Mouse (Mus musculus): ENCODE measurements at regions not wholly inside any gene's neighbourhood (a gene's known extent, or its start where the extent isn't known, plus 50 kb on each side); places are given as distances from the start of the nearest gene placed in this dataset.
"Not testable (repeated sequence)": the region's sequence is repeated elsewhere in the genome, so short reads cannot be mapped to it uniquely, and the experiment has no call there.

DNA sequence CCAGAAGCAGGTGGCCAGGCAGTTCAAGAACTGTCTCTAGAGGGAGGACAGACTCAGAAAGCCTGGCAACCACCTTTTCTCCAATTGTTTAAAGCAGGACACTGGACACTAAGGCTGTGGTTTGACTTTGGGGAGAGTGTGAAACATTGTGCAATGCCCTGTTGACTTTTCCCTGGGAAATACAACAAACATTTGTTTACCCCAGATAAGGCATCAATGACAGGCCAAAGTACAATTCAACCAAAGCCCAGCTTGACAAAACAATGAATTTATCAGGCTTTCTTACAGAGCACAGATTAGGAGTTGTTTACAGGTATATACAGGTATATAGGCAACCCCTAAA lies 135.3 kb upstream of the Plxna2 start:
- Histone ChIP-seq H3K27ac (replicated peaks; ENCODE audit: low read depth, low read length) (no peak overlapping the region), H3K4me1 (ENCODE audit: control insufficient read depth, insufficient read depth, low read length) (no peaks in the 10 kb centered on the region), H3K36me3 (ENCODE audit: control insufficient read depth, insufficient read depth, low read length) (no peaks in the 10 kb centered on the region), H3K9me3 (ENCODE audit: control insufficient read depth, low read length) (no peaks in the 10 kb centered on the region), H3K9ac (replicated peaks; ENCODE audit: low read length) (no peak overlapping the region), H3K4me2 (ENCODE audit: low read length) (no peak overlapping the region), H3K27me3 (ENCODE audit: control insufficient read depth, insufficient read depth, low read length) (no peaks in the 10 kb centered on the region), H3K4me3 (replicated peaks; ENCODE audit: low read depth, low read length) (no peak overlapping the region)
- no peak for ATAC-seq (ENCODE audit: low FRiP score, low TSS enrichment)
- no peak for DNase-seq

DNA sequence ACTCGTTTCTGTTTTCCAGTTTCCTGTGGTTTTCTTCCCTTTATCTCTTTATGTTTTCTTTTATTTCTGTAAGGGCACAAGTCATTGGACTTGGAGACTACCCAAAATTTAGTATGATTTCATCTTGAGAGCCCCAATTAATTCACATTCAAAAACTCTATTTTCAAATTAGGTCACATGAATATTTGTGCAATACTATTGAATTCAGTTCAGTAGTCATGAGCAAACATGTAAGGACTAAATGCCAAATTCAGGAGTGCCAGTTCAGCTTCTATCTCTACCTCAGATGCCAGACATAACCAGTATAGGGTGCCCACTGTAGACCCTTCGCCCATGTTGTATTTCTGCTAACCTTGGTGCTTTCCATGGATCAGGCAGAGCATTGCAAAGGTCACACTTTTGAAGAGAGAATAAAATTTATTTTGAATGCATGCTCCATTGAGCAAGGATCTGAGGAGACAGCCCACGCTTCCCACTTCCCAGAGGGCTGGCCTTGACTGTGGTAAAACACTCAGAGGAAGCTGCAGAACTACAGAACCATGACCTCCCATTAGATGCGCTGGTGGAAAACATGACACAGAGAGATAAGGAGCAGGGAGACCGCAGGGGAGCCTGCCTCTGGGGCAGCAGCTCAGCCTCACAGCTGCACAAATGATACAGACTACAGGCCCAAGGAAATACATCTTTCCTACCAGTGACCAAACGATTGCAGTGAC lies 135.9 kb upstream of the Plxna2 start:
- no peaks in the 10 kb centered on the region for H3K9me3 ChIP-seq (ENCODE audit: control insufficient read depth, low read length)
- DNase-seq (no peak), ATAC-seq (ENCODE audit: low FRiP score, low TSS enrichment) (no peak)
- H3K27me3 ChIP-seq (ENCODE audit: control insufficient read depth, insufficient read depth, low read length): no peaks in the 10 kb centered on the region
- no peak overlapping the region for H3K4me2 ChIP-seq (ENCODE audit: low read length)
- WGBS: 69% methylated on average over 6 of the region's 6 CpGs
- no peaks in the 10 kb centered on the region for H3K4me1 ChIP-seq (ENCODE audit: control insufficient read depth, insufficient read depth, low read length)
- no peak overlapping the region for H3K27ac ChIP-seq (replicated peaks; ENCODE audit: low read depth, low read length)
- H3K9ac ChIP-seq (replicated peaks; ENCODE audit: low read length): no peak overlapping the region
- H3K36me3 ChIP-seq (ENCODE audit: control insufficient read depth, insufficient read depth, low read length): no peaks in the 10 kb centered on the region
- no peak overlapping the region for H3K4me3 ChIP-seq (replicated peaks; ENCODE audit: low read depth, low read length)

DNA sequence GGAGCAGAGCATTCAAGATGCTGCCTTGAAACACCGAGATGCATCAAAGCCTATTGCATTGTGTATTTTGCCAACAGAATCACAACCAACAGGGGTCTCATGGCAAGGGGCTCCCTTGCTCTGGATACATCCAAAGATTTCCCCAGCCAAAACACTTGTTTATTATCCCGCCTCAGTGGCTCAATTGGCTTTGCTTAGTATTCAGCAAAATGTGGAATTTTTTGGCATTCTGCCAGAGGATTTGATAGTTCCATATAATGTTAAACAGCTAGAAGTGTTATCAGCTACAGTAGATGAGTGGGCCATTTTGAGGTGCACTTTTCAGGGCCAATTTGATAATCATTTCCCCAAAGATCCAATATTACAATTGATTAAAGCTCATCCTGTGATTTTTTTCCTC lies 146.7 kb upstream of the Plxna2 start:
- H3K4me1 ChIP-seq (ENCODE audit: control insufficient read depth, insufficient read depth, low read length); H3K4me3 ChIP-seq (replicated peaks; ENCODE audit: low read depth, low read length): not testable (repeated sequence)
- peak; percentile 20 for DNase-seq

DNA sequence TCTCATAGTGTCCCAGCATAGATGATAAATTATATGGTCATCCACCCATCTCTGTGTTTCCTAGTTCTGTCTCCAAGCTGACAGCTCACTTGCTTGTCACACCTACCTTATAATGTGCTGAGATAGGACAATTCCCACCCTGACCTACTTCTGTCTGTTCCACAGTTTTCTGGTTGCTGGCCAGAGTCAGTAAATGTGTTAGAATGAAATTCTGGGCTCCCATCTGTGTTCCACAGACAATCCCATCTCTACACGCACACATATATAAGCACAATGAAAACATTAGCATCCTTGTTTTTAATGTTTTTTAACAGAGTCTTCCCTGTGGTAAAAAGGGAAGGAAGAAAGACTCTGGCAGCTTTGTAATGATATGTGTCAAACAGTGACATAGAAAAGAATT lies 165.5 kb upstream of the Plxna2 start:
- Histone ChIP-seq H3K9ac (replicated peaks; ENCODE audit: low read length) (no peak overlapping the region), H3K27ac (replicated peaks; ENCODE audit: low read depth, low read length) (no peak overlapping the region), H3K9me3 (ENCODE audit: control insufficient read depth, low read length) (no peaks in the 10 kb centered on the region), H3K4me3 (replicated peaks; ENCODE audit: low read depth, low read length) (no peak overlapping the region), H3K4me1 (ENCODE audit: control insufficient read depth, insufficient read depth, low read length) (no peaks in the 10 kb centered on the region), H3K27me3 (ENCODE audit: control insufficient read depth, insufficient read depth, low read length) (no peaks in the 10 kb centered on the region), H3K36me3 (ENCODE audit: control insufficient read depth, insufficient read depth, low read length) (no peaks in the 10 kb centered on the region), H3K4me2 (ENCODE audit: low read length) (no peak overlapping the region)
- DNase-seq: no peak
- 92% methylated on average over 1 of the region's 1 CpGs for WGBS
- no peak for ATAC-seq (ENCODE audit: low FRiP score, low TSS enrichment)

More for the DNA sequence above, 146.7 kb upstream of the Plxna2 start:
- WGBS: 94% methylated on average over 2 of the region's 2 CpGs
- not testable (repeated sequence) for ATAC-seq (ENCODE audit: low FRiP score, low TSS enrichment); H3K36me3 ChIP-seq (ENCODE audit: control insufficient read depth, insufficient read depth, low read length); H3K27me3 ChIP-seq (ENCODE audit: control insufficient read depth, insufficient read depth, low read length); H3K27ac ChIP-seq (replicated peaks; ENCODE audit: low read depth, low read length); H3K9ac ChIP-seq (replicated peaks; ENCODE audit: low read length); H3K4me2 ChIP-seq (ENCODE audit: low read length); H3K9me3 ChIP-seq (ENCODE audit: control insufficient read depth, low read length)

DNA sequence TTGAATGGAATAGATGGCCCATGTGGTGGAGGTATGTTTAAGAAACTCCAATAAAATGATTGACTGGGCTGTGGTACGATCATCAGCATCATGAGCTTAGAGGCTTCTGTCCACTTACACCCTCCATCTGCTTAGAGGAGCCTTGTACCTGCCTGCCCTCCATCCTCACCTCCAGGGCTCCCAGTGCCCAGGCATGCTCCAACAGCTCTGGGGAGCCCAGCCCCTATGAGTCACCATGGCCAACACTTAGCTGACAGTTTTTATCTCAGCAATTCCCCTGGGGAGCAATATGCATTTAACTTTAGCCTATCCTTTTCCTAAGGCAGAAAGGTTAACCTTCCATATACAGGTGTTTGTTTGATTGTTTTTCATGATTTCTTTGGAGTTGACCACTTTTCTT lies 174.3 kb upstream of the Plxna2 start:
- Histone ChIP-seq H3K36me3 (ENCODE audit: control insufficient read depth, insufficient read depth, low read length) (no peaks in the 10 kb centered on the region), H3K9ac (replicated peaks; ENCODE audit: low read length) (no peak overlapping the region), H3K27me3 (ENCODE audit: control insufficient read depth, insufficient read depth, low read length) (no peaks in the 10 kb centered on the region), H3K4me3 (replicated peaks; ENCODE audit: low read depth, low read length) (no peak overlapping the region), H3K4me1 (ENCODE audit: control insufficient read depth, insufficient read depth, low read length) (no peaks in the 10 kb centered on the region), H3K9me3 (ENCODE audit: control insufficient read depth, low read length) (no peaks in the 10 kb centered on the region), H3K4me2 (ENCODE audit: low read length) (no peak overlapping the region), H3K27ac (replicated peaks; ENCODE audit: low read depth, low read length) (no peak overlapping the region)
- WGBS: 91% methylated on average over 1 of the region's 1 CpGs
- DNase-seq: no peak
- no peak for ATAC-seq (ENCODE audit: low FRiP score, low TSS enrichment)

DNA sequence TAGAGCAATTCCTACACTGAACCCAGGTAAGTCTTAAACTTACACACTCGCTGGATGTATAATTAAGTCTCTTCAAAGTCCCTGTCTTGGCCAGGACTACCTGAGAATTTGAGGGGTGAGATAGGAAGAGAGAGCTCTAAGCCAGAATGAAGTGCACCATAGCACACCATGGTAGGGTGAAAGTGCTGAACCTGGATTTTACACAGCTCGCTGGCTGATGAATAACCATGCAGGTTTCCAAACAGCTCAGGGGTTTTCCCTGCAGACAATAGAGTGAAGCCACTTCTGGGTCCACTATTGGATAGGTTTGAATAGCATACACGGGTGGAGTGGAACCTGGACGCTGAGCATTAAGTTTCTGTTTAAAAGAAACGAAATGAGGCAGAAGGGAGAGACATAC lies 180.7 kb upstream of the Plxna2 start:
- Histone ChIP-seq H3K4me3 (replicated peaks; ENCODE audit: low read depth, low read length) (no peak overlapping the region), H3K9ac (replicated peaks; ENCODE audit: low read length) (no peak overlapping the region), H3K27ac (replicated peaks; ENCODE audit: low read depth, low read length) (no peak overlapping the region), H3K9me3 (ENCODE audit: control insufficient read depth, low read length) (no peaks in the 10 kb centered on the region), H3K36me3 (ENCODE audit: control insufficient read depth, insufficient read depth, low read length) (no peaks in the 10 kb centered on the region), H3K4me1 (ENCODE audit: control insufficient read depth, insufficient read depth, low read length) (no peaks in the 10 kb centered on the region), H3K27me3 (ENCODE audit: control insufficient read depth, insufficient read depth, low read length) (no peaks in the 10 kb centered on the region), H3K4me2 (ENCODE audit: low read length) (no peak overlapping the region)
- ATAC-seq (ENCODE audit: low FRiP score, low TSS enrichment) (no peak), DNase-seq (no peak)
- WGBS: 81% methylated on average over 5 of the region's 5 CpGs

DNA sequence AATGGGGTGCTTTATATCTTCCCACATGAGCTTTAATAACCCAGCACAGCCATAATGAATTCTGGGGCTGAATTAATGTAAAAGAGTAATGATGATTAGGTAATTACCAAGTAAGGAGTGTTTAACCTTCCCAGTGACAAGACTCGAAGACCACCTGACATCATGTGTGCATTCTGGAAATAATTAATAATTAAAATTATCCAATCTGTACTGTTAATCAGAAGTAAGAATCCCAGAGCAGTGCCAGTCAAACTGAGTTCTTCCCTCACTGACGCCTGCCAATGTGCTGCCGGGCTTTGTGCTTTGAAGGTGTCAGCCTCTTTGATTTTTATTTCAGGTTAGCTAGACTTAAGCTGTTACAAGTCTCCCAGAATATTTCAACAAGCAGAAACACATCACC lies 183.0 kb upstream of the Plxna2 start:
- no peak overlapping the region for H3K4me3 ChIP-seq (replicated peaks; ENCODE audit: low read depth, low read length)
- ATAC-seq (ENCODE audit: low FRiP score, low TSS enrichment) (no peak), DNase-seq (peak; percentile 8)
- 74% methylated on average over 3 of the region's 3 CpGs for WGBS
- no peaks in the 10 kb centered on the region for H3K27me3 ChIP-seq (ENCODE audit: control insufficient read depth, insufficient read depth, low read length)
- no peak overlapping the region for H3K4me2 ChIP-seq (ENCODE audit: low read length)
- no peak overlapping the region for H3K27ac ChIP-seq (replicated peaks; ENCODE audit: low read depth, low read length)
- no peak overlapping the region for H3K9ac ChIP-seq (replicated peaks; ENCODE audit: low read length)
- no peaks in the 10 kb centered on the region for H3K4me1 ChIP-seq (ENCODE audit: control insufficient read depth, insufficient read depth, low read length)
- H3K36me3 ChIP-seq (ENCODE audit: control insufficient read depth, insufficient read depth, low read length): no peaks in the 10 kb centered on the region
- H3K9me3 ChIP-seq (ENCODE audit: control insufficient read depth, low read length): no peaks in the 10 kb centered on the region

DNA sequence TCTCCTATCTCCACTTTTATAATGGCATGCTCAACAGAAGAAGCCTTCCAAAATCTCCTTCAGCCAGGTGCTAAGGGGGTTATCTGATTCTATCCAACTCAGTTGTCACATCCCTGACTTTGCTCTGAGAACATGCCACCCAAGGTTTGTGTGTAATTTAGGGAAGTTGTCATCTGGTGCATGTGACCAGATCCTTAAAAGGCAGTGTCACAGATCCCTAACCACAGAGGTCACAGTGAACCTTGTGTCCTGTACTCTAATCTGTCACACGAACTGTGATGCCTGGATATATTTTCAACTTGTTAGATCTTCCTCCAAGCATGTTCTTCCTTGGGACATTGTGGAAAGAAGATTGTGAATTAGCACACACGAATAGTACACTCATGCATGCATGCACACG lies 189.4 kb upstream of the Plxna2 start:
- Histone ChIP-seq H3K9ac (replicated peaks; ENCODE audit: low read length) (no peak overlapping the region), H3K27ac (replicated peaks; ENCODE audit: low read depth, low read length) (no peak overlapping the region), H3K36me3 (ENCODE audit: control insufficient read depth, insufficient read depth, low read length) (no peaks in the 10 kb centered on the region), H3K9me3 (ENCODE audit: control insufficient read depth, low read length) (no peaks in the 10 kb centered on the region), H3K4me3 (replicated peaks; ENCODE audit: low read depth, low read length) (no peak overlapping the region), H3K4me1 (ENCODE audit: control insufficient read depth, insufficient read depth, low read length) (no peaks in the 10 kb centered on the region), H3K4me2 (ENCODE audit: low read length) (no peak overlapping the region), H3K27me3 (ENCODE audit: control insufficient read depth, insufficient read depth, low read length) (no peaks in the 10 kb centered on the region)
- DNase-seq (no peak), ATAC-seq (ENCODE audit: low FRiP score, low TSS enrichment) (no peak)
- 88% methylated on average over 3 of the region's 3 CpGs for WGBS

DNA sequence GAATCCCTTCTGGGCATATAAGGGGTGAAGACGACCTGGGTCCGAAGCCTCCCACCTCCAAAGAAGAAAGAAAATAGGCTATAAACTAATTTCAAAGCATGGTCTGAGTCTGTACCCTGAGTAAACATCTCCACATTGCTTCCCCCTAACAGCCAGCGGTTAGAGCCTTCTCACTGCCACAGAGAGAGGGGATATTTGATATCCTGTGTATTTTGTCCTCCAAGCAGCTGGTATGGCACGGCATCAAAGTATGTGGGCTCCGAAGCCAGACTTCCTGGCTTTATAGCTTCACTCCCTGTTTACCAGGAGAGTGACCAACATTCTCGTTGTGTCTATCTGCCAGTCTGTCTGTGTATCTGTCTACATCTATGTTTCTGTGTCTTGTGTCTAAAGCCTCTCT lies 191.7 kb upstream of the Plxna2 start:
- 87% methylated on average over 6 of the region's 6 CpGs for WGBS

More for the DNA sequence above, 191.7 kb upstream of the Plxna2 start:
- no peaks in the 10 kb centered on the region for H3K9me3 ChIP-seq (ENCODE audit: control insufficient read depth, low read length)
- no peak overlapping the region for H3K27ac ChIP-seq (replicated peaks; ENCODE audit: low read depth, low read length)
- H3K9ac ChIP-seq (replicated peaks; ENCODE audit: low read length): no peak overlapping the region
- ATAC-seq (ENCODE audit: low FRiP score, low TSS enrichment) (no peak), DNase-seq (no peak)
- no peak overlapping the region for H3K4me3 ChIP-seq (replicated peaks; ENCODE audit: low read depth, low read length)
- H3K36me3 ChIP-seq (ENCODE audit: control insufficient read depth, insufficient read depth, low read length): no peaks in the 10 kb centered on the region
- no peaks in the 10 kb centered on the region for H3K27me3 ChIP-seq (ENCODE audit: control insufficient read depth, insufficient read depth, low read length)
- no peak overlapping the region for H3K4me2 ChIP-seq (ENCODE audit: low read length)
- no peaks in the 10 kb centered on the region for H3K4me1 ChIP-seq (ENCODE audit: control insufficient read depth, insufficient read depth, low read length)
